Mouse (Mus musculus): ENCODE measurements around the gene 1700102P08Rik.
A peak's percentile ranks its signal among the peaks of the same experiment; 100 is the strongest.

1700102P08Rik gene

GRCm38 (mm10) chr9:108392676-108393075 is at the start of gene 1700102P08Rik:
1700102P08Rik (plus strand) TSS chr9:108392805.
- DNase-seq (ENCODE audit: low read depth, low spot score) = no peak

GRCm38 (mm10) chr9:108343331-108343730 is 49.3 kb upstream of the 1700102P08Rik start:
- no peak for DNase-seq (ENCODE audit: low read depth, low spot score)

- no peak for DNase-seq (ENCODE audit: low read depth, low spot score)
These were observed 48.8 kb upstream of the 1700102P08Rik start for GRCm38 (mm10) chr9:108343835-108344234.

- DNase-seq (ENCODE audit: low read depth, low spot score) = no peak
These were observed 48.1 kb upstream of the 1700102P08Rik start for GRCm38 (mm10) chr9:108344471-108344870.

GRCm38 (mm10) chr9:108347024-108347423 is 45.6 kb upstream of the 1700102P08Rik start:
- DNase-seq (ENCODE audit: low read depth, low spot score) = no peak

GRCm38 (mm10) chr9:108347540-108348289 is 44.9 kb upstream of the 1700102P08Rik start, which contains the start of gene Usp4:
Usp4 (plus strand) TSS chr9:108347853.
- DNase-seq (ENCODE audit: low read depth, low spot score) = peak; percentile 92

- DNase-seq (ENCODE audit: low read depth, low spot score) = peak; percentile 40
These were observed 44.3 kb upstream of the 1700102P08Rik start for GRCm38 (mm10) chr9:108348290-108348680.

GRCm38 (mm10) chr9:108349727-108350126 is 42.9 kb upstream of the 1700102P08Rik start:
- DNase-seq (ENCODE audit: low read depth, low spot score) = no peak

GRCm38 (mm10) chr9:108378234-108378633 is 14.4 kb upstream of the 1700102P08Rik start:
- DNase-seq (ENCODE audit: low read depth, low spot score) = no peak

- no peak for DNase-seq (ENCODE audit: low read depth, low spot score)
These were observed 13.9 kb upstream of the 1700102P08Rik start for GRCm38 (mm10) chr9:108378736-108379135.

GRCm38 (mm10) chr9:108379294-108379693 is 13.3 kb upstream of the 1700102P08Rik start:
- no peak for DNase-seq (ENCODE audit: low read depth, low spot score)

- no peak for DNase-seq (ENCODE audit: low read depth, low spot score)
These were observed 11.2 kb upstream of the 1700102P08Rik start for GRCm38 (mm10) chr9:108381382-108381781.

GRCm38 (mm10) chr9:108385006-108385405 is 7.6 kb upstream of the 1700102P08Rik start:
- no peak for DNase-seq (ENCODE audit: low read depth, low spot score)

- no peak for DNase-seq (ENCODE audit: low read depth, low spot score)
These were observed 5.8 kb upstream of the 1700102P08Rik start for GRCm38 (mm10) chr9:108386816-108387215.

GRCm38 (mm10) chr9:108388601-108389000 is 4.0 kb upstream of the 1700102P08Rik start:
- no peak for DNase-seq (ENCODE audit: low read depth, low spot score)

GRCm38 (mm10) chr9:108389220-108389619 is 3.4 kb upstream of the 1700102P08Rik start:
- DNase-seq (ENCODE audit: low read depth, low spot score) = no peak

GRCm38 (mm10) chr9:108394191-108394590 is 1.6 kb downstream of the 1700102P08Rik start:
- no peak for DNase-seq (ENCODE audit: low read depth, low spot score)

GRCm38 (mm10) chr9:108395427-108395826 is 2.8 kb downstream of the 1700102P08Rik start:
- DNase-seq (ENCODE audit: low read depth, low spot score) = no peak

GRCm38 (mm10) chr9:108398324-108398723 is 5.7 kb downstream of the 1700102P08Rik start:
- DNase-seq (ENCODE audit: low read depth, low spot score) = no peak

- DNase-seq (ENCODE audit: low read depth, low spot score) = no peak
These were observed 8.8 kb downstream of the 1700102P08Rik start for GRCm38 (mm10) chr9:108401186-108401960.

- no peak for DNase-seq (ENCODE audit: low read depth, low spot score)
These were observed 10.5 kb downstream of the 1700102P08Rik start for GRCm38 (mm10) chr9:108403081-108403480.

GRCm38 (mm10) chr9:108404451-108404850 is 11.8 kb downstream of the 1700102P08Rik start:
- no peak for DNase-seq (ENCODE audit: low read depth, low spot score)

GRCm38 (mm10) chr9:108409535-108409934 is 16.9 kb downstream of the 1700102P08Rik start:
- no peak for DNase-seq (ENCODE audit: low read depth, low spot score)

All from CD4-positive helper T cell, adult 2 months (primary cell).